Mouse (Mus musculus) forebrain, embryonic 11.5 days (tissue): ENCODE data around the gene Vstm2a. TPM values are rescaled to one million over a fixed set of nuclear protein-coding genes. Genes with fewer than 3 reads are reported as not detected.

Source experiments
- ATAC-seq: fragments of 200-750 bp; cut with Nextera tagmentation; replicated peaks from 2 replicates; pipeline ENCODE4 v1.8.0; 2017; ENCODE audit warnings: moderate TSS enrichment; ENCODE audit not compliant: low FRiP score
- DNase-seq: peaks from one replicate; pipeline ENCODE4 v3.0.0-alpha.2; 2017; ENCODE audit warnings: low spot score
- H3K27ac ChIP-seq: fragments of 300-500 bp; sonication (generic); 2 replicates; pipeline ENCODE4 v1.5.1; 2014; ENCODE audit warnings: low read depth, low read length
- H3K27me3 ChIP-seq: fragments of 300-500 bp; sonication (generic); 2 replicates; pipeline ENCODE4 v1.6.1; 2014; ENCODE audit warnings: mild to moderate bottlenecking, low read length, mixed read lengths; ENCODE audit not compliant: control insufficient read depth, insufficient read depth
- H3K36me3 ChIP-seq: fragments of 300-500 bp; sonication (generic); 2 replicates; pipeline ENCODE4 v1.6.1; 2014; ENCODE audit warnings: mild to moderate bottlenecking, low read length, moderate library complexity, mixed read lengths; ENCODE audit not compliant: control insufficient read depth, insufficient read depth
- H3K4me1 ChIP-seq: fragments of 300-500 bp; sonication (generic); replicated peaks from 2 replicates; pipeline ENCODE4 v1.6.1; 2014; ENCODE audit warnings: low read length, mixed read lengths; ENCODE audit not compliant: control insufficient read depth, insufficient read depth
- H3K4me2 ChIP-seq: fragments of 300-500 bp; sonication (generic); 2 replicates; pipeline ENCODE4 v1.6.1; 2014; ENCODE audit warnings: low read depth, mild to moderate bottlenecking, low read length, moderate library complexity, mixed read lengths; ENCODE audit not compliant: severe bottlenecking
- H3K4me3 ChIP-seq: fragments of 300-500 bp; sonication (generic); 2 replicates; pipeline ENCODE4 v1.5.1; 2014; ENCODE audit warnings: low read depth, low read length
- H3K9ac ChIP-seq: fragments of 300-500 bp; sonication (generic); 2 replicates; pipeline ENCODE4 v1.6.1; 2014; ENCODE audit warnings: low read length
- H3K9me3 ChIP-seq: fragments of 300-500 bp; sonication (generic); 2 replicates; pipeline ENCODE4 v1.6.1; 2016; ENCODE audit warnings: low read length, mixed read lengths; ENCODE audit not compliant: control insufficient read depth
- WGBS: fragments of 180-500 bp; shearing (Covaris S2); extraction: QIAGEN DNeasy Blood & Tissue Kit; methylation state at CpG from one replicate; pipeline ENCODE4 v1.1.7; 2014; 5-methylcytosine and 5-hydroxymethylcytosine counted together
- polyA plus RNA-seq: library from polyadenylated mRNA; unstranded; fragments of >200 nt; fragmentation: Nextera tagmentation; extraction: Ambion mirVana; gene quantifications from 2 replicates; pipeline ENCODE4 v1.2.1, GENCODE M21; 2014

Gene Vstm2a
- 2.8 and 4.0 TPM in 2 replicates for polyA plus RNA-seq

DNA sequence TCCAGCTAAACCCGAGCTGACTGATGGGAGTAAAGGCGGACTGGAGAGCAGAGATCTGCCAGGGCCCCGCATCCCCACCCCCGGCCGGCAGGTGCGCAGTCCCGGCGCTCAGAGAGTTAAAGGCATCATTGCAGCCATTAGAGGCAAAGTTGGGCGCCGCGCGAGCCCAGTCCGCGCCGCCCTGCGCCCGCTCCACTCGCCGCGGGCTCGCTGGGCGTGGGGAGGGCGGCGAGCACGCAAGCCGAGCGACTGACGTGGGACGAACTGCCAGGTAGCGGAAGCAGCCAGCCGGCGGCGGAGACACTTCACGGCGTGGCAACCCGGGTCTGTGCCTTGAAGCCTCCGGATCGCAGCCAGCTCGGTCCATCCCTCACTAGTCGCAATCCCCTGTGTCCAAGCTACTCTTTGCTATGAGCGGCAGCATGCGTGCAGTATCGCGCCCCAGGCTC is at the start of gene Vstm2a:
Gene Vstm2a (plus strand): TSS at position 252 of the 449 bp plus-strand sequence.
- H3K36me3 ChIP-seq: no peaks in the 10 kb centered on the region
- ATAC-seq: peak; percentile 83
- H3K4me1 ChIP-seq: peaks cover 2% of the 10 kb centered on the region; the same call in 1 of the 2 replicates
- H3K27me3 ChIP-seq: peaks cover 23% of the 10 kb centered on the region
- H3K4me3 ChIP-seq: peak within 1 kb of the TSS; percentile 55
- H3K9ac ChIP-seq: peak within 1 kb of the TSS; percentile 59
- H3K4me2 ChIP-seq: peak within 1 kb of the TSS; percentile 83
- H3K27ac ChIP-seq: no peak within 1 kb of the TSS
- H3K9me3 ChIP-seq: no peaks in the 10 kb centered on the region
- DNase-seq: peak; percentile 73
- WGBS: under 1% methylated on average over 43 of the region's 44 CpGs

DNA sequence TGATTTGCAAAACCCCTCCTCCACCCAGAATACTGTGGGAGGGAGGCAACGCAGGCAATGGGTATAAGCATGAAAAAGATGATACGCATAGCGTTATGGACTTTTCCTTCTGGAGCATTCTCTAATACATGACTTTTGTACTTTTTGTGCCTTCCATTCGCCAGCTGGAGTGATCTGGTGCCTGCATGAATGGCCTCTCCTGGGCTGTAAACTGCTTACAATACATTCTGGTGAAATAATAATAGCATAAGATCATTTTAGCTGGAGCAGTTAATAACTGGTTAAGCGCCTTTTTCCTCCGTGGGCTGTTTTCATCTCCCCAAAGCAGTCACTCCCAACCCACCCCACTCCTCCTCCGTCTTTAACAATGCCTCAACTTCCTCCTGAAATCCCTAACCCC is 513 bp upstream of the Vstm2a start:
- Histone ChIP-seq H3K4me3 (peak overlapping the region; percentile 55), H3K27me3 (peaks cover 23% of the 10 kb centered on the region), H3K4me1 (peaks cover 2% of the 10 kb centered on the region; the same call in 1 of the 2 replicates), H3K9me3 (no peaks in the 10 kb centered on the region), H3K27ac (no peak overlapping the region), H3K36me3 (no peaks in the 10 kb centered on the region), H3K4me2 (peak overlapping the region; percentile 83), H3K9ac (peak overlapping the region; percentile 59)
- no peak for DNase-seq
- WGBS: 25% methylated on average over 7 of the region's 7 CpGs
- ATAC-seq: peak; percentile 9

GRCm38 (mm10) chr11:16258300-16258699 is 776 bp downstream of the Vstm2a start:
- no peak overlapping the region for H3K9ac ChIP-seq

DNA sequence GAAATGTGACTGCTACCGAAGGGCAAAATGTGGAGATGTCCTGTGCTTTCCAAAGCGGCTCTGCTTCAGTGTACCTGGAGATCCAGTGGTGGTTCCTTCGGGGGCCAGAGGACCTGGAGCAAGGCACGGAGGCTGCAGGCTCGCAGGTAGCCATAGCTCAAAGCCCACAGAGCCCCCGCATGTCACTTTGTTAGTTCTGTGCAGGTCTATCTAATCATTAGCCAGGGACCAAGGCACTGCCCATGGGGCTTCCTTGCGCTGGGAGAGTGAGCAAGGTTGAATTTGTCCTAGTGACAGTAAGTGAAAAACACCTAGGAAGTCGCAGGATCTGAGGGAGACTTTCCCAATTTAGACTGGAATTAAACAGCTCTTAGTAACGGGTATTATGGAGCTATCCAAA is 2.4 kb downstream of the Vstm2a start:
- 14% methylated on average over 9 of the region's 9 CpGs for WGBS
- no peak for ATAC-seq
- Histone ChIP-seq H3K27ac (no peak overlapping the region), H3K36me3 (no peaks in the 10 kb centered on the region), H3K4me1 (peaks cover 2% of the 10 kb centered on the region; the same call in 1 of the 2 replicates), H3K4me3 (no peak overlapping the region), H3K4me2 (no peak overlapping the region), H3K9ac (no peak overlapping the region), H3K9me3 (no peaks in the 10 kb centered on the region), H3K27me3 (peaks cover 23% of the 10 kb centered on the region)
- peak; percentile 56 for DNase-seq

More at GRCm38 (mm10) chr11:16258300-16258699, 776 bp downstream of the Vstm2a start:
- Histone ChIP-seq H3K27ac (no peak overlapping the region), H3K4me1 (peaks cover 2% of the 10 kb centered on the region; the same call in 1 of the 2 replicates), H3K27me3 (peaks cover 23% of the 10 kb centered on the region), H3K4me3 (no peak overlapping the region; the same call in 1 of the 2 replicates), H3K36me3 (no peaks in the 10 kb centered on the region), H3K9me3 (no peaks in the 10 kb centered on the region), H3K4me2 (peak overlapping the region; percentile 83; the same call in 1 of the 2 replicates)
- ATAC-seq (no peak), DNase-seq (no peak)
- WGBS: 24% methylated on average over 1 of the region's 1 CpGs

GRCm38 (mm10) chr11:16260764-16261578 is 3.4 kb downstream of the Vstm2a start:
- Histone ChIP-seq H3K4me1 (peaks cover 2% of the 10 kb centered on the region; the same call in 1 of the 2 replicates), H3K9me3 (no peaks in the 10 kb centered on the region), H3K4me2 (peak overlapping the region; percentile 81), H3K36me3 (no peaks in the 10 kb centered on the region), H3K27ac (no peak overlapping the region), H3K9ac (peak overlapping the region; percentile 59), H3K27me3 (peaks cover 23% of the 10 kb centered on the region), H3K4me3 (peak overlapping the region; percentile 41)
- peak; percentile 86 for DNase-seq
- ATAC-seq: peak; percentile 85
- WGBS: 1% methylated on average over 40 of the region's 40 CpGs

GRCm38 (mm10) chr11:16268396-16268795 is 10.9 kb downstream of the Vstm2a start:
- Histone ChIP-seq H3K27ac (no peak overlapping the region), H3K4me2 (no peak overlapping the region), H3K27me3 (no peaks in the 10 kb centered on the region), H3K4me1 (no peaks in the 10 kb centered on the region), H3K4me3 (no peak overlapping the region), H3K36me3 (no peaks in the 10 kb centered on the region), H3K9me3 (no peaks in the 10 kb centered on the region), H3K9ac (no peak overlapping the region)
- ATAC-seq (no peak), DNase-seq (no peak)
- 97% methylated on average over 1 of the region's 1 CpGs for WGBS

GRCm38 (mm10) chr11:16290381-16290780 is 32.9 kb downstream of the Vstm2a start:
- no peaks in the 10 kb centered on the region for H3K27me3 ChIP-seq
- no peak overlapping the region for H3K4me3 ChIP-seq
- WGBS: 95% methylated on average over 1 of the region's 1 CpGs
- no peak overlapping the region for H3K9ac ChIP-seq
- H3K27ac ChIP-seq: no peak overlapping the region
- ATAC-seq (no peak), DNase-seq (no peak)
- H3K4me2 ChIP-seq: no peak overlapping the region
- H3K36me3 ChIP-seq: no peaks in the 10 kb centered on the region
- H3K4me1 ChIP-seq: no peaks in the 10 kb centered on the region
- no peaks in the 10 kb centered on the region for H3K9me3 ChIP-seq

GRCm38 (mm10) chr11:16292960-16293359 is 35.4 kb downstream of the Vstm2a start:
- DNase-seq: no peak
- no peak for ATAC-seq
- H3K4me1 ChIP-seq: no peaks in the 10 kb centered on the region
- H3K36me3 ChIP-seq: no peaks in the 10 kb centered on the region
- H3K9ac ChIP-seq: no peak overlapping the region
- no peaks in the 10 kb centered on the region for H3K27me3 ChIP-seq
- H3K4me2 ChIP-seq: no peak overlapping the region
- H3K9me3 ChIP-seq: no peaks in the 10 kb centered on the region
- no peak overlapping the region for H3K4me3 ChIP-seq
- H3K27ac ChIP-seq: no peak overlapping the region
- WGBS: 83% methylated on average over 4 of the region's 4 CpGs
